Mouse (Mus musculus) embryo, embryonic 11 days (tissue): Measurements from ENCODE around the gene Med29.
A peak's percentile ranks its signal among the peaks of the same experiment; 100 is the strongest.

Experiments
- DNase-seq: peaks from one replicate; pipeline ENCODE4 v3.0.0-alpha.2; 2015

Gene Med29

GRCm38 (mm10) chr7:28392429-28393271 lies at the start of gene Med29, which contains the start of gene Paf1:
Med29 (minus strand) TSS chr7:28392708.
Paf1 (plus strand) TSS chr7:28392951.
- peak; percentile 97 for DNase-seq

DNA sequence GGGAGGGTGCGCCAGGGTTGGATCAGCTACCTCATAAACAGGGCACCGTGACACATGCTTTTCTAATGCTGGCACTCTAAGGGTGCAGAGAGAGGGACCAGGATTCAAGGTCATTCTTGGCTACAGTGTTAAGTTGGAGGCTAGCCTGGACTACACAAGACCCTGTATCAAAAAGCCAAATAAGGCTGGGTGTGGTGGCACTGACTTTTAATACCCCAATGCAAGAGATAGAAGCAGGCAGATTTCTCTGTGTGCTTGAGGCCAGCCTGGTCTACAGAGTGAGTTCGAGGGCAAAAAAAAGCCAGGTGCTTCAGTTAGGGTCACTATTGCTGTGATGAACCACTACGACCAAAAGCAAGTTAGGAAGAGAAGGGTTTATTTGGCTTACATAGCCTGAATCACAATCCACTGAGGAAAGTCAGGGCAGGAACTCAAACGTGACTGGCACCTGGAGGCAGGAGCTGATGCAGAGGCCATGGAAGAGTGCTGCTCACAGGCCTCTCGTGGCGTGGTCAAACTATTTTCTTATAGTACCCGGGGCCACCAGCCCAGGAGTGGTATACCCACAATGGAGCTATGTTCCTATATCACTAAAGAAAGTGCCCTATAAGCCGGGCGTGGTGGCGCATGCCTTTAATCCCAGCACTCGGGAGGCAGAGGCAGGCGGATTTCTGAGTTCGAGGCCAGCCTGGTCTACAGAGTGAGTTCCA lies 49.4 kb upstream of the Med29 start:
- no peak for DNase-seq

GRCm38 (mm10) chr7:28440739-28441138 lies 48.2 kb upstream of the Med29 start:
- DNase-seq = no peak

- no peak for DNase-seq
These were observed 46.3 kb upstream of the Med29 start for GRCm38 (mm10) chr7:28438771-28439170.

- DNase-seq = no peak
These were observed 45.5 kb upstream of the Med29 start for GRCm38 (mm10) chr7:28437964-28438363.

DNA sequence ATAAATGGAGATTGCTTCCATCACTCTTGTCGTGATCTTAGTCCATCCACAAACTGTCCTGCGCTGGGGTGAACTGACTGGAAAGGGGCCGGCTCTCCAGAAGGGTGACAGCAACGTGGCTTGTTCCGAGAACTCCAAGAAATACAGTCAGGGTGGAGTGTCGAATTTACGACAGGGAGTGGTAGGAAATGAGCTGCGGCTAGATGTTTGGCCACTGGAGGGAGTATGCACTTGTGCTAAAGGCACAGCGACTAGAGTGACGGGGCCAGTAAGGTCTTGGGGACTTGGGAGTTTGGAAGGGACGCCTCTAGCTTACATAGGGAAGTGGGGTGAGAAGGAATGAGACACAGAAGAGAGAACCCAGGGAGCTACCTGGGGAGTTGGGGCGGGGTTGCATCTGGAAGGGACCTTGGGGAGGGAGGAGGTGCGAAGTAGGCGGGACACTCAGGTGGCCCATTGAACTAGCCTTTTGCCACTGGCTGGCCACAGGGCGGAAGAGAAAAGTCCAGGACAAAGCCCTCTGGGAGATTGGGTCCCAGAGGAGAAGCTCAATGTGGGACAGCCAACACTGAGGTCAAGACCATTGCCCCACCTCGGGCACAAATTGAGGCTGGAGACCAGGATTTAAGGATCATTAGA lies 44.5 kb upstream of the Med29 start, which contains the start of gene Gmfg:
Gene Gmfg, plus strand, starts transcription at position 516 of the 639 bp plus-strand sequence.
- DNase-seq = peak; percentile 90

DNA sequence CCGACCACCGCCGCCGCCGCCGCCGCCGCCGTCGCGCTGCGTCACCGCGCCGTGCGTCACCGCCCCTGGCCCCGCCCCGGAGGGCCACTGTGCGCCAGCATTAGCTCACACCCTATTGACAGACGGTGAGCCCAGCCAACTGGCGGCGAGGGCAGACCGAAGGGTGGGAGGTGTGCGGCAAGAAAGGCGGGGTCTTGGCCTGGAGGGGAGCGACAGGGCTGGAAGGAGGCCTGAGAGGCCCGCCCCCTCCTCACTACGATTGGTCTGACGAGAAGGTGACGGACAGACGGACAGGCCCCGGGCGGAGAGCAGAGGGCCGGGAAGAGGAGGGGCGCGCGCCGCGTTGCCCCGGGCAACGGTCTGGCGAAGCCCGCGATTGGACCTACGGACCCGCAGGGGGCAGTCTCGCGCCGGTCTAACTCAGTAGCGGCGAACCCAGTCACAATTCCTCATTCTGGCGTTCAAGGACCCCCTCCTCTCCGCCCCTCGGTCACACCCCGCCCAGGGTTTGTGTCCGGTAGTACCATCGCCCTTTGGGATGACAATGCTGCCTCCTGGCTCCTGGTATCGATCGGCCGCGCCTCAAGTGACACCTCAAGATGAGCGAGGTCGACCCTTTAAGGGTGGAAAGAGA lies 43.9 kb upstream of the Med29 start:
- peak; percentile 99 for DNase-seq

DNA sequence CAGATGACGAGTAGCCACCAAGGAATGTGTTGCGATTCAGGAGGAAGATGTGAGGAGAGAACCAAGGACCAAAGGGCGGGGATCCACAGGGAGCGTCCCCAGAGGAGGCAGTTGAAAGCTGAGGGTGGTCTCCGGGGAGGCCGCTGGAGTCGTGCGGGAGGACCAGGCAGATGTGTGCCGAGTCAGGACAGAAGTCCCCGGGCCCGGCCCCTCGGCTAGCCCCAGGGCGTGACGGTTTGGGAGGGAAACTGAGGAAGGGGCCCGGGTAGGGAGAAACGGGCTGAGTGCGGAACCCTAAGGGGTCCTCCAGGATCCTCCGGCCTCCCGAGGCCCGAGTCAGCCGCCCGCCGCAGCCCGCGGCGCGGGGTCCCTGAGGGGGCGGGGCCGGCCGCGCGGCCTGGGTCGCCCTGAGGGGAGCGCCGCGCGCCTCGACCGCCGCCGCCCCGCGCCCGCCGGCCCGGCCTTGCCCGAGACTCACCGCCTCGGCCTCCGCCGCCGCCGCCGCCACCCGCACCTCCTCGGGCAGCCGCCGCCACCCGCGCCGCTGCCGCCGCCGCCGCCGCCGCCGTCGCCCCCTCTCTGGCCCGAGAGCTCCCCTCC lies 43.3 kb upstream of the Med29 start:
- DNase-seq = peak; percentile 71

- no peak for DNase-seq
These were observed 39.7 kb upstream of the Med29 start for GRCm38 (mm10) chr7:28432252-28432651.

DNA sequence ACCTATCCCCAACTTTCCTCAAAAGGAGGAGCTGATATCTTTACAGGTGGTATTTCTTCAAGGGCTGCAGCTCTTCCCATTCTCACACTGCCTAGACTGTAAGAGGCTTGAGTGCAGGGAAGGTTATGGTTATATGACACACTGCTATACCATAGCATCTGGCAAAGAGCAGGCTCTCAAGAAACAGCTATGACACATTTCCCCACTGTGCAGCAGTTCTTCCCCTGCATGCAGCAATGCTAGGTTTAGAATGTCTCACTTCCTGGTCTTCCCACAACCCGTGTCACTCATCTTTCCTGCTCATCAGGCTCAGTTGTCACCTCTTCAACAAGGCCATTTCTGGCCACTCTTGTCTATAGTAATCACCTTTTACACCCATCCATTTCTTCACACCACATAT lies 38.0 kb upstream of the Med29 start:
- DNase-seq = no peak

- no peak for DNase-seq
These were observed 35.2 kb upstream of the Med29 start for GRCm38 (mm10) chr7:28427738-28428137.

- DNase-seq = no peak
These were observed 30.5 kb upstream of the Med29 start for GRCm38 (mm10) chr7:28423018-28423417.

DNA sequence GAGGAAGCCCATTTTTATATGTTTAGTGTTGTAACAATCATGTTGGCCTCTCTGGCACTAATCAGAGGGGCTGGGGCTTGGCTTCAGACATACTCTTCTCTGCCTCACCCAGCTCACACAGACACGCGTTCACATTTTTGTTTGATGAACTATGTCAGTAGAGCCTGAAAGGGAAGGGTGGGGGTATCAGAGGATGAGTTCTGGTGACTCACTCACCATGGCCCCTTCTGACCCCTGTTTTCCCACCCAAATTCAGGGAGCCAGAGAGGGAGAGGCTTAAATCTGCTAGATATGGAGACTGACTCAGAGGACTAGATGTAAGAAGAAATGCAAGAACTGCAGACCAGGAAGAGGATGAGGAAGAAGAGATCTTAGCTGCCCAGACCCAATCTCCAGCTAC lies 26.9 kb upstream of the Med29 start:
- DNase-seq = no peak

DNA sequence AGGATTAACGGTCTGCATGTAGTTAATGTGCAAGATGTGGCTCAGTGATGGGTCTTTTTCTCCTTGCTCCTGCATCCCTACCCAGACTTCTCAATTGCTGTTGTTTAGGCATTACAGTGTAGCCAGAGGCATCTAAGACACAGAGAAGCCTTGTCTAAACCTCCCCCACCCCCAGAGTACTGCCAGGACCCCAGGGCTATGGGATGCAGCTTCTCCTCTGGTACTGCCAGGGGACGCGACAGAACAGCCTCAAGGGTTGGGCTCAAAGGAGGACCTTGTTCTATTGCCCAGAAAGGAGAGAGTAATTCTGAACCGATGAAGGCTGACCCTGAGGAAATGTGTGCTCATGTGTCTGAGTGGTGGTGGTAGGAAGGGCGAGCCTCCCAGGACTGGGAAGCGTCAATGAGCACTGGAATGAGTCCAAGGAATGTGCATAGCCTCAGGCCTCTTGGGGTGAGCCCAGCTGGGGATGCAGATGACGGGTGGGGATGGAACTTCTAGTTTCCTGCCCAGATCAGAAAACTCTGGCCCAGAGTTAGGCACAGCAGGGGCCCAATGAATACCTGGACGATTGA lies 25.7 kb upstream of the Med29 start:
- no peak for DNase-seq

DNA sequence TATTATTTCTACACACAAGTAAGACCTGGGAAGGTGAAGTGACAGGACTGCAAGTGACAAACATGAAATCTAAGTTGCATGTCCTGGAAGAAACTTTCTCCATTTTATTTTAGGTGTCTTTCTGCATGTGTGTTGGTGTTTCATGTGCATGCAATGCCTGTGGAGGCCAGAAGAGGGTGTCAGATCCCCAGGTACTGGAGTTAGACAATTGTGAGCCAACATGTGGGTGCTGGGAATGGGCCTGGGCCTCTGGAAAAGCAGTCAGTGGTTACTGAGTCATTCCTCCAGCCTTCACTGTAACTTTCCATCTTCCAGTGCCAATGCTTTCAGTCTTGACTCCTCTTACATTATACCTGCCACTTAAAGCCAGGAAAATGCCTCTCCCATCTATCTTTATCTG lies 24.9 kb upstream of the Med29 start:
- DNase-seq = no peak

DNA sequence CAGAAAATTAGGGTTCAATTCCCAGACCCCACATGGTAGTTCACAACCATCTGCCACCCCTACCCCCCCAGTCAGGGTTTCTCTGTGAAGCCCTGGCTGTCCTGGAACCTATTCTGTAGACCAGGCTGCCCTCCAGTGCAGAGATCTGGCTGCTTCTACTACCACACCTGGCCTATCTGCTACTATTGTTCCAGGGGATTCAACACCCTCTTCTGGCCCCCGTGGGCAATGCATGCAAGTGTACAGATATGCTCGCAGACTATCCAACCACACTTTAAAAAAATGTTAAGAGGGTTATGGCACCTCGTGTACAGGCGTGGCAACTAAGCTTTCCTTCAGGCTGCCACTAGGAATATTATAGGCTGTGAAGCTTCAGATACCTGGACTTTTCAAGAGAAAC lies 20.3 kb upstream of the Med29 start:
- DNase-seq = no peak

- DNase-seq = no peak
These were observed 18.4 kb upstream of the Med29 start for GRCm38 (mm10) chr7:28410841-28411475.

DNA sequence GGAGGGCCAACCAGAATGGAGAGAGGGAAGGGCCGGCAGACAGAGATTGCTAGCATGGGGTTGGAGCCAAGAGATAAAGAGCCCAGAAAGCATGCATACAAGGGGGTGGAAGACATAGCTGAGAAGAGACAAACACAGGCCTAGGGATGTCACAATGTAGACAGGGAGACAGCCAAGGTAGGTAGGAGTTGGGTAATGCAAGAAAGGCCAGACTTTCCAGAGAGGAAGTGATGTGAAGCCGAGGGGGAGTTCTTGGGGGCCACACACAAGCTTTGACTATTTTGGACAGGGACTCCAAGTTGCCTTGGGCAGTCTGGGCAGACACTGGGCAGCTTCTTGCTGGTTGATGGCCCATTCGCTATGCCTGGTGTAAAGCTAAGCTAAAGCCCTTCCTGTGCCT lies 9.4 kb upstream of the Med29 start:
- no peak for DNase-seq

GRCm38 (mm10) chr7:28401030-28401429 lies 8.5 kb upstream of the Med29 start:
- no peak for DNase-seq

GRCm38 (mm10) chr7:28398696-28399340 lies 6.3 kb upstream of the Med29 start:
- DNase-seq = no peak

GRCm38 (mm10) chr7:28398000-28398399 lies 5.5 kb upstream of the Med29 start:
- peak; percentile 49 for DNase-seq
